Mouse (Mus musculus): Measurements from ENCODE around the gene Hras. TPM values are rescaled to one million over a fixed set of nuclear protein-coding genes. Genes with fewer than 3 reads are reported as not detected.
A peak's percentile ranks its signal among the peaks of the same experiment; 100 is the strongest.

Hras gene
- polyA plus RNA-seq, 1 experiment from 2014 or later: 144 TPM

GRCm38 (mm10) chr7:141206182-141206937, 12.6 kb upstream of the Hras start:
- no peaks in the 10 kb centered on the region for H3K4me1 ChIP-seq (ENCODE audit: control insufficient read depth, insufficient read depth, low read length)
- no peak overlapping the region for H3K9ac ChIP-seq (ENCODE audit: low read depth, low read length)
- no peak overlapping the region for H3K4me2 ChIP-seq (ENCODE audit: low read length)
- no peaks in the 10 kb centered on the region for H3K27me3 ChIP-seq (ENCODE audit: control insufficient read depth, insufficient read depth, low read depth, low read length)
- no peak for ATAC-seq
- no peak overlapping the region for H3K27ac ChIP-seq (ENCODE audit: low read length)
- H3K36me3 ChIP-seq (ENCODE audit: control insufficient read depth, insufficient read depth, low read length): no peaks in the 10 kb centered on the region
- 96% methylated on average over 17 of the region's 18 CpGs for WGBS
- no peaks in the 10 kb centered on the region for H3K9me3 ChIP-seq (replicated peaks; ENCODE audit: control insufficient read depth, low read length, poor library complexity, severe bottlenecking)
- no peak overlapping the region for H3K4me3 ChIP-seq (ENCODE audit: low read depth, low read length)

DNA sequence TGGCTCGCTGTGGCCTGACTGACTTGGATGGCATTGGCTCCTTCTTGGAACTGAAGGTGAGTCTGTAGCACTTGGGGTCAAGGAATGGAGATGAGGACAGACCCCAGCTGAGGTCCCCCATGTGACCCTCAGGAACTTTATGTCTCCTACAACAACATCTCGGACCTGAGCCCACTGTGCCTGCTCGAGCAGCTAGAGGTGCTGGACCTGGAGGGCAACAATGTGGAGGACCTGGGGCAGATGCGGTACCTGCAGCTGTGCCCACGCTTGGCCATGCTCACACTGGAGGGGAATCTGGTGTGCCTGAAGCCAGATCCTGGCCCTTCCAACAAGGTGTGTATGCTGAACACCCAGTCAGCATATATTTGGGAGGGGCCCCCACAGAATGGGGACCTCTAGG, 11.7 kb upstream of the Hras start:
- no peak overlapping the region for H3K4me3 ChIP-seq (ENCODE audit: low read depth, low read length)
- H3K27ac ChIP-seq (ENCODE audit: low read length): no peak overlapping the region
- WGBS: 91% methylated on average over 5 of the region's 5 CpGs
- no peaks in the 10 kb centered on the region for H3K9me3 ChIP-seq (replicated peaks; ENCODE audit: control insufficient read depth, low read length, poor library complexity, severe bottlenecking)
- ATAC-seq: no peak
- H3K27me3 ChIP-seq (ENCODE audit: control insufficient read depth, insufficient read depth, low read depth, low read length): no peaks in the 10 kb centered on the region
- no peaks in the 10 kb centered on the region for H3K4me1 ChIP-seq (ENCODE audit: control insufficient read depth, insufficient read depth, low read length)
- H3K4me2 ChIP-seq (ENCODE audit: low read length): no peak overlapping the region
- H3K9ac ChIP-seq (ENCODE audit: low read depth, low read length): no peak overlapping the region
- no peaks in the 10 kb centered on the region for H3K36me3 ChIP-seq (ENCODE audit: control insufficient read depth, insufficient read depth, low read length)

DNA sequence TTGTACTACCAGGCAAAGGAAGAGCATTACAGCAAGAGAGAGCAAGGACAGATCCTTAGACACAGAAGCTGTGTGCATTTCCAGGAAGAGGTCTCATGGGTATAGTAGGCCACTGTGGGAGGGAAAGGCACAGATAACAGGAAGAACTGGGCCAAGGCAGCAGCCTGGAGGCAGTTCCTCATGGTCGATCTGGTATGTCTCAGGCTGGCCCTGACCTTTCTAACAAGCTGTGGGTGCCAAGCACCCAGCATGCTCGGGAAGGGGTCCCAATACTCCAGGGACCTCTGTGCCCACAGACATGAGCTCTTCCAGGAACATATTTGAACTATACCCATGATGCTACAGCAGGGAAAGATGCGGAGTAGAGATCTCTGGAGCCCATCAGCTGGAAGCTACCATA, 10.7 kb upstream of the Hras start:
- ATAC-seq: no peak
- WGBS: 83% methylated on average over 3 of the region's 3 CpGs

DNA sequence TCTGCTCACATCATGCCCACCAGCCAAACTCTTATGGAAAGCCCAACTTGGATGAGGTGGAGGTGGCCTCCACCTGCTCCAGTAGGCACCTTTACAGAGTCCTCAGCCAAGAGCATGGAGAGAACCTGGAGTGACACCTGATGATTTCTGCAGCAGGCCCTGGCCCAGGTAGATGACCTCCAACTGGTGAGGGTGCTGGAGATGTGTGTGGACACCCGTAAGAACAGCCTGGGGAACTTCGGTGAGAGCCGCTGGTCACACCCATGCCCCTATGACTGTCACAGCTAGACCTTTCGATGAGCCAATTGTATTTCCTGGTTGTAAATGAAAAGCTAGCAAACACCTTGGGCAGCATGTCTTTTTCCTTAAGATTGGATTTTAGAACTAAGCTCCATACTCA, 4.3 kb upstream of the Hras start:
- no peak overlapping the region for H3K4me3 ChIP-seq (ENCODE audit: low read depth, low read length)
- H3K27ac ChIP-seq (ENCODE audit: low read length): no peak overlapping the region
- no peaks in the 10 kb centered on the region for H3K27me3 ChIP-seq (ENCODE audit: control insufficient read depth, insufficient read depth, low read depth, low read length)
- no peak overlapping the region for H3K4me2 ChIP-seq (ENCODE audit: low read length)
- no peaks in the 10 kb centered on the region for H3K9me3 ChIP-seq (replicated peaks; ENCODE audit: control insufficient read depth, low read length, poor library complexity, severe bottlenecking)
- H3K9ac ChIP-seq (ENCODE audit: low read depth, low read length): no peak overlapping the region
- 93% methylated on average over 4 of the region's 4 CpGs for WGBS
- H3K36me3 ChIP-seq (ENCODE audit: control insufficient read depth, insufficient read depth, low read length): no peaks in the 10 kb centered on the region
- ATAC-seq: no peak
- H3K4me1 ChIP-seq (ENCODE audit: control insufficient read depth, insufficient read depth, low read length): peaks cover 16% of the 10 kb centered on the region

More for the DNA sequence above, 10.7 kb upstream of the Hras start:
- Histone ChIP-seq H3K4me1 (ENCODE audit: control insufficient read depth, insufficient read depth, low read length) (no peaks in the 10 kb centered on the region), H3K4me2 (ENCODE audit: low read length) (no peak overlapping the region), H3K27me3 (ENCODE audit: control insufficient read depth, insufficient read depth, low read depth, low read length) (no peaks in the 10 kb centered on the region), H3K9ac (ENCODE audit: low read depth, low read length) (no peak overlapping the region), H3K4me3 (ENCODE audit: low read depth, low read length) (no peak overlapping the region), H3K9me3 (replicated peaks; ENCODE audit: control insufficient read depth, low read length, poor library complexity, severe bottlenecking) (no peaks in the 10 kb centered on the region), H3K36me3 (ENCODE audit: control insufficient read depth, insufficient read depth, low read length) (no peaks in the 10 kb centered on the region), H3K27ac (ENCODE audit: low read length) (no peak overlapping the region)

DNA sequence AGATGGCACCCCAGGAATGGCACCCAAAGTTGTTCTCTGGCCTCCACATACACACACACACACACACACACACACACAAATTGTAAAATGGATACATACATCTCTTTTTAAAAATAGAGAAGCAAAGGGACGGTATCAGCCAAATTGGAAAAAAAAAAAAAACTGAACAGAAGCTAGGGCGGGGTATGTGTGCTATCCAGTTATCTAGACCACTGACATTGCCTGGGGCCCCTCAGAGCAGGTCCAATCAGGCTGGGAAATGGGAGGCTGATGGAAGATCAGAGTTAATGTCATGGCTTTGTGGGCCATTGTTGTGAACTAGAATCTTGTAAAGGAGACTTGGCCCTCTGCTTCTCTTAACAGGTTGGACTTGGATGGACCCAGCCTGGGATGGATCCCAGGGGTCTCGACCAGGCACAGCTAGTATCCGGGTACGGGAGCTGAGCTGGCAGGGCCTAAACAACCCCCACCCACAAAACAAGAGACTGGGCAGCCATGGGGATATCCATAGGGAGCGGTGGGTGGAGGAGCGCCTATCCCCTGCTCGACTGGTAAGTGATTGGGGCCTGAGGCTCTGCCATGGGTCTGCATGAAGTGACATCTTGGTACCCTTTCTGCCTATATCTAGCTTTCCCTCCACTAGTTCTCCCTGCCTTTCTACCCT, 2.9 kb upstream of the Hras start:
- Histone ChIP-seq H3K4me1 (ENCODE audit: control insufficient read depth, insufficient read depth, low read length) (peaks cover 29% of the 10 kb centered on the region), H3K4me3 (ENCODE audit: low read depth, low read length) (no peak overlapping the region), H3K9me3 (replicated peaks; ENCODE audit: control insufficient read depth, low read length, poor library complexity, severe bottlenecking) (no peaks in the 10 kb centered on the region), H3K4me2 (ENCODE audit: low read length) (no peak overlapping the region), H3K36me3 (ENCODE audit: control insufficient read depth, insufficient read depth, low read length) (peaks cover 6% of the 10 kb centered on the region), H3K27me3 (ENCODE audit: control insufficient read depth, insufficient read depth, low read depth, low read length) (no peaks in the 10 kb centered on the region), H3K9ac (ENCODE audit: low read depth, low read length) (no peak overlapping the region), H3K27ac (ENCODE audit: low read length) (no peak overlapping the region)
- 90% methylated on average over 8 of the region's 8 CpGs for WGBS
- no peak for ATAC-seq

DNA sequence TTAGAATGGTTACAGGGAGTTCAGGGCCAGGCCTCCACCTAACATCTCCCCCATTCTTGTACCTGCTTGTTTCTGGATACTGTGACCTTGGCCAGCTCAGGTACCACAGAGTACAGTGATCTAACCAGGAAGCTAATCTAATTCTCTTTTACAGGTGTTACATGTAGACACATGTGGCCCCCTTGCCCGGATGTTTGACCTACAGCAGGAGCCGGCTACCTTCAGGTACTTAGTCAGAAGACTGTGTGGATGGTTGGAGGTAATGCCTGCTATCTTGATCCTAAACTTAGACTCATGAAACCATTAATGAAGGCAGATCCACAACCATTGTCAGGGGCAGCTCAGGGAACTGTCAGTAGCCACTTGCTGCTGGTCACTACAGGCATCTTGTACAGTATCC, 1.9 kb upstream of the Hras start:
- Histone ChIP-seq H3K9ac (ENCODE audit: low read depth, low read length) (no peak overlapping the region), H3K4me3 (ENCODE audit: low read depth, low read length) (no peak overlapping the region), H3K27ac (ENCODE audit: low read length) (no peak overlapping the region), H3K4me1 (ENCODE audit: control insufficient read depth, insufficient read depth, low read length) (peaks cover 30% of the 10 kb centered on the region), H3K27me3 (ENCODE audit: control insufficient read depth, insufficient read depth, low read depth, low read length) (no peaks in the 10 kb centered on the region), H3K4me2 (ENCODE audit: low read length) (peak overlapping the region; percentile 99), H3K9me3 (replicated peaks; ENCODE audit: control insufficient read depth, low read length, poor library complexity, severe bottlenecking) (no peaks in the 10 kb centered on the region), H3K36me3 (ENCODE audit: control insufficient read depth, insufficient read depth, low read length) (peaks cover 16% of the 10 kb centered on the region)
- no peak for ATAC-seq
- WGBS: 100% methylated on average over 2 of the region's 2 CpGs

- peak overlapping the region; percentile 94 for H3K4me3 ChIP-seq (ENCODE audit: low read depth, low read length)
- peak overlapping the region; percentile 99 for H3K4me2 ChIP-seq (ENCODE audit: low read length)
- H3K4me1 ChIP-seq (ENCODE audit: control insufficient read depth, insufficient read depth, low read length): peaks cover 30% of the 10 kb centered on the region
- no peaks in the 10 kb centered on the region for H3K27me3 ChIP-seq (ENCODE audit: control insufficient read depth, insufficient read depth, low read depth, low read length)
- under 1% methylated on average over 28 of the region's 28 CpGs for WGBS
- peak overlapping the region; percentile 91 for H3K9ac ChIP-seq (ENCODE audit: low read depth, low read length)
- peaks cover 23% of the 10 kb centered on the region for H3K36me3 ChIP-seq (ENCODE audit: control insufficient read depth, insufficient read depth, low read length)
- ATAC-seq: peak; percentile 15
- no peaks in the 10 kb centered on the region for H3K9me3 ChIP-seq (replicated peaks; ENCODE audit: control insufficient read depth, low read length, poor library complexity, severe bottlenecking)
- H3K27ac ChIP-seq (ENCODE audit: low read length): peak overlapping the region; percentile 80
These were observed 1.0 kb upstream of the Hras start for GRCm38 (mm10) chr7:141194830-141195229.

GRCm38 (mm10) chr7:141194409-141194808, 604 bp upstream of the Hras start:
- Histone ChIP-seq H3K9me3 (replicated peaks; ENCODE audit: control insufficient read depth, low read length, poor library complexity, severe bottlenecking) (no peaks in the 10 kb centered on the region), H3K27me3 (ENCODE audit: control insufficient read depth, insufficient read depth, low read depth, low read length) (no peaks in the 10 kb centered on the region), H3K9ac (ENCODE audit: low read depth, low read length) (peak overlapping the region; percentile 91), H3K4me2 (ENCODE audit: low read length) (peak overlapping the region; percentile 99), H3K27ac (ENCODE audit: low read length) (peak overlapping the region; percentile 80), H3K4me1 (ENCODE audit: control insufficient read depth, insufficient read depth, low read length) (peaks cover 30% of the 10 kb centered on the region), H3K4me3 (ENCODE audit: low read depth, low read length) (peak overlapping the region; percentile 94), H3K36me3 (ENCODE audit: control insufficient read depth, insufficient read depth, low read length) (peaks cover 27% of the 10 kb centered on the region)
- no peak for ATAC-seq
- 0% methylated on average over 23 of the region's 23 CpGs for WGBS

DNA sequence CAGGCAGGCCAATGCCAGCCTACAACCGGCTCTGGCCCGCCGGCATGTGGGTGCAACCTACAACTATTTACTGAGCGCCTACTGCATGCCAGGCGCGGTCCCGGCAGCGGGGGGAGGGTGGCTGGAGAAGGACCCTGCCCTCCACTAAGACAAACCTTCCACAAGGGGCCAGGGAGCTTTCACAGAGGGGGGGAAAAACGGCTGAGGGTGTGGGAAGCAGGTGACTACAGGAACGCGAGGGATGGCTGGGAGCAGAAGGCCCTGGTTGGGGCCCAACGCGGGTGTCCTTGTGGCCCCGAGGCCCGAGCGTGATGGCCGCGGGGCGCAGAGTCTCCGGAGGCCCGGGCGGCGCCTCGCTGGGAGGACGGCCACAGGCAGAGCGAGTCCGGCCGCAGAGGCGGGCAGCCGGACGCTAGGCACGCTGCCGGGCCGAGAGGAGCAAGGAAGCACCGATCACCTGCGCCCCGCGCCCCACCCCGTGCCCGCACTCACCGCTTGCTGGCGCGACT, 403 bp downstream of the Hras start:
- WGBS: 2% methylated on average over 34 of the region's 43 CpGs
- Histone ChIP-seq H3K36me3 (ENCODE audit: control insufficient read depth, insufficient read depth, low read length) (peaks cover 32% of the 10 kb centered on the region), H3K9me3 (replicated peaks; ENCODE audit: control insufficient read depth, low read length, poor library complexity, severe bottlenecking) (no peaks in the 10 kb centered on the region), H3K9ac (ENCODE audit: low read depth, low read length) (peak overlapping the region; percentile 91), H3K4me3 (ENCODE audit: low read depth, low read length) (peak overlapping the region; percentile 94), H3K27ac (ENCODE audit: low read length) (peak overlapping the region; percentile 74), H3K27me3 (ENCODE audit: control insufficient read depth, insufficient read depth, low read depth, low read length) (no peaks in the 10 kb centered on the region), H3K4me2 (ENCODE audit: low read length) (peak overlapping the region; percentile 94), H3K4me1 (ENCODE audit: control insufficient read depth, insufficient read depth, low read length) (peaks cover 30% of the 10 kb centered on the region)
- ATAC-seq: no peak; the same call in none of the 2 replicates
